Mouse (Mus musculus) myocyte (in vitro differentiated cells): Measurements from ENCODE around the gene Nfasc.

Experiments used
- CEBPB ChIP-seq: IDR thresholded peaks from 2 replicates; pipeline ENCODE4 v1.6.1; 2011; ENCODE audit warnings: mild to moderate bottlenecking, moderate library complexity; ENCODE audit not compliant: poor library complexity, insufficient read depth, severe bottlenecking
- E2F4 ChIP-seq: IDR thresholded peaks from one replicate; pipeline ENCODE4 v1.6.1; 2011; ENCODE audit warnings: mild to moderate bottlenecking, control low read depth, moderate library complexity; ENCODE audit not compliant: insufficient read depth
- MAX ChIP-seq: IDR thresholded peaks from one replicate; pipeline ENCODE4 v1.6.1; 2011; ENCODE audit warnings: low read depth, mild to moderate bottlenecking, control low read depth
- MYOG ChIP-seq, 3 experiments: IDR thresholded peaks; one replicate each; pipeline ENCODE4 v1.6.1; 2011; ENCODE audit warnings: control low read depth in 2 of 3, low read depth in 2 of 3, mild to moderate bottlenecking in 2 of 3; ENCODE audit not compliant: insufficient read length in 2 of 3, control insufficient read depth in 1 of 3, insufficient read depth in 1 of 3
- POLR2A ChIP-seq: IDR thresholded peaks from one replicate; pipeline ENCODE4 v1.6.1; 2011; ENCODE audit warnings: low read depth, mild to moderate bottlenecking, control low read depth, moderate library complexity; ENCODE audit not compliant: insufficient read length
- POLR2AphosphoS2 ChIP-seq: IDR thresholded peaks from one replicate; pipeline ENCODE4 v1.6.1; 2011; ENCODE audit warnings: low read depth, control low read depth; ENCODE audit not compliant: insufficient read length
- TCF12 ChIP-seq: IDR thresholded peaks from one replicate; pipeline ENCODE4 v1.6.1; 2011; ENCODE audit warnings: mild to moderate bottlenecking, control low read depth; ENCODE audit not compliant: poor library complexity, insufficient read depth, severe bottlenecking

GRCm38 (mm10) chr1:132625034-132625433 lies 116.6 kb downstream of the Nfasc start:
- TF ChIP-seq MAX (no peak), POLR2A (no peak), POLR2AphosphoS2 (no peak), E2F4 (no peak), TCF12 (no peak), CEBPB (no peak), MYOG (IDR thresholded peaks at IDR 0.05; ENCODE audit: control insufficient read depth in 1 of 3, insufficient read depth in 1 of 3, insufficient read length in 2 of 3, low read depth in 2 of 3) (no peak)
